Mouse (Mus musculus): Measurements from ENCODE around the gene Kcne4. TPM values are rescaled to one million over a fixed set of nuclear protein-coding genes. Genes with fewer than 3 reads are reported as not detected.

Kcne4 gene
- polyA plus RNA-seq, 1 experiment from 2014 or later = 16.8 TPM

DNA sequence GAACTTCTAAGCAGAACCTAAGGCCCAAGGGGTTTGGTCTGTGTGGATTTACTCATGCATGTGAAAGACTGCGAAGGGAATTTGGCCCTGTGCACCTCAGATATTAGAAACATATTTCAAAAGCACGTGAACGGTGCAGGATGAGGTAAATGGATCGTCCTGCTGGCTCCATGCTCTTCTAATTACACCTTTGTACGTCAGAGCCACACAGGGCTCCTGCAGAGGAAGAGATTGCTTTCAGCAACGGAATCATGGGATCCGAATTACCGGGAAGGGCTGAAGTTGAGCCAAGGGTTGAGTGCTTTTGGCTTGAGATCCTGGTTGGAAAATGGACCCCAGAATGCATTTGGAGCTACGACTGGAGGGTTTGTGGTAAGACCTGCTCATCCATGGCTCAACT, 4.6 kb downstream of the Kcne4 start:
- H3K36me3 ChIP-seq = no peaks in the 10 kb centered on the region
- no peak overlapping the region for H3K4me3 ChIP-seq
- H3K4me2 ChIP-seq = peak overlapping the region; percentile 45
- H3K9ac ChIP-seq = no peak overlapping the region
- ATAC-seq (ENCODE audit: insufficient number of reproducible peaks, insufficient read depth, low FRiP score, low TSS enrichment, low read depth) = 0 out of 2 replicates have a peak, but pooled peaks have one; percentile 39
- H3K27ac ChIP-seq = peak overlapping the region; percentile 90
- no peaks in the 10 kb centered on the region for H3K27me3 ChIP-seq
- 23% methylated on average over 9 of the region's 9 CpGs for WGBS
- no peaks in the 10 kb centered on the region for H3K9me3 ChIP-seq
- H3K4me1 ChIP-seq = peaks cover 54% of the 10 kb centered on the region

DNA sequence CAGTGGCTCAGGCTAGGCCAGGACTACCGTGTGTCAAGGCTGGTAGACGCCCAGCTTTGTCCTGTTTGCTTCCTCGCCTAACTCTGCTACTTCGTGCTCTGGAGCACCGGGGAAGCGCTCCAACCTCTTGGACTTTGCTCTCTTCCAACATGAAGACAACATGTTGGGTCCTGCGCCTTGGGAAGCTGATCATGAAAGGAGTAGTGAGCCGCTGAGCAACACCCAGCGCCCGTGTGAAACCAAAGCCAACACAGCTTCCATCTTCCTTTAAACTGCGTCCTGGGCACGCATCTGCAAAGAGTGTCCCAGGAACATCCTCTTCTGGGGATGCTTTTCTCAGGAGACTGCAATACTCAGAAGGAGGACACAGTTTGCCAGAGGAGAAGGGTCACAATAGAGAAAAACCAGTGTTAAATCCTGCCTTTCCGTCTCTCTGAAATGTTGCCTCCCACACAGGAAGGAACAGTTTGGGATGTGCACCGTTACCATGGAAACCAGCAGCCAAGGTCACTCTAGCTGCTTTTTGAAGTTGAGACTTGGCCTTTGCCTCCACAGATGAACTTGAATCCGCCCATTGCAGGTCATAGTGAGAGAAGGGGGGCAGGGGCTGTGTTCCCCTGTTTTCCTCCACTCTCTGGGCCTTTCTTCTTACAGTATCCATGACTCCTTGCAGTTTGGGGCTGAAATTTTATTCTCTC, 5.3 kb downstream of the Kcne4 start:
- Histone ChIP-seq H3K27ac (peak overlapping the region; percentile 90), H3K9ac (no peak overlapping the region), H3K4me1 (peaks cover 48% of the 10 kb centered on the region), H3K9me3 (no peaks in the 10 kb centered on the region), H3K4me2 (no peak overlapping the region), H3K4me3 (no peak overlapping the region), H3K36me3 (no peaks in the 10 kb centered on the region), H3K27me3 (no peaks in the 10 kb centered on the region)
- WGBS = 85% methylated on average over 15 of the region's 15 CpGs
- no peak for ATAC-seq (ENCODE audit: insufficient number of reproducible peaks, insufficient read depth, low FRiP score, low TSS enrichment, low read depth)

GRCm38 (mm10) chr1:78825246-78825645, 8.7 kb downstream of the Kcne4 start:
- Histone ChIP-seq H3K4me2 (no peak overlapping the region), H3K4me3 (no peak overlapping the region), H3K27ac (no peak overlapping the region), H3K9ac (no peak overlapping the region), H3K4me1 (peaks cover 19% of the 10 kb centered on the region), H3K9me3 (no peaks in the 10 kb centered on the region), H3K27me3 (no peaks in the 10 kb centered on the region), H3K36me3 (no peaks in the 10 kb centered on the region)
- ATAC-seq (ENCODE audit: insufficient number of reproducible peaks, insufficient read depth, low FRiP score, low TSS enrichment, low read depth) = no peak
- WGBS = 81% methylated on average over 3 of the region's 3 CpGs

- Histone ChIP-seq H3K9me3 (no peaks in the 10 kb centered on the region), H3K27me3 (no peaks in the 10 kb centered on the region), H3K9ac (no peak overlapping the region), H3K36me3 (no peaks in the 10 kb centered on the region), H3K4me2 (no peak overlapping the region), H3K27ac (no peak overlapping the region), H3K4me3 (no peak overlapping the region), H3K4me1 (no peaks in the 10 kb centered on the region)
- no peak for ATAC-seq (ENCODE audit: insufficient number of reproducible peaks, insufficient read depth, low FRiP score, low TSS enrichment, low read depth)
- WGBS = 58% methylated on average over 3 of the region's 3 CpGs
Observed at GRCm38 (mm10) chr1:78838468-78838867, 21.9 kb downstream of the Kcne4 start.

GRCm38 (mm10) chr1:78840769-78841168, 24.2 kb downstream of the Kcne4 start:
- H3K4me3 ChIP-seq = no peak overlapping the region
- no peak for ATAC-seq (ENCODE audit: insufficient number of reproducible peaks, insufficient read depth, low FRiP score, low TSS enrichment, low read depth)
- H3K36me3 ChIP-seq = no peaks in the 10 kb centered on the region
- 76% methylated on average over 2 of the region's 2 CpGs for WGBS
- H3K4me1 ChIP-seq = peaks cover 9% of the 10 kb centered on the region; the same call in 1 of the 2 replicates
- H3K27ac ChIP-seq = no peak overlapping the region
- H3K4me2 ChIP-seq = no peak overlapping the region
- H3K9ac ChIP-seq = no peak overlapping the region
- H3K27me3 ChIP-seq = no peaks in the 10 kb centered on the region
- H3K9me3 ChIP-seq = no peaks in the 10 kb centered on the region

DNA sequence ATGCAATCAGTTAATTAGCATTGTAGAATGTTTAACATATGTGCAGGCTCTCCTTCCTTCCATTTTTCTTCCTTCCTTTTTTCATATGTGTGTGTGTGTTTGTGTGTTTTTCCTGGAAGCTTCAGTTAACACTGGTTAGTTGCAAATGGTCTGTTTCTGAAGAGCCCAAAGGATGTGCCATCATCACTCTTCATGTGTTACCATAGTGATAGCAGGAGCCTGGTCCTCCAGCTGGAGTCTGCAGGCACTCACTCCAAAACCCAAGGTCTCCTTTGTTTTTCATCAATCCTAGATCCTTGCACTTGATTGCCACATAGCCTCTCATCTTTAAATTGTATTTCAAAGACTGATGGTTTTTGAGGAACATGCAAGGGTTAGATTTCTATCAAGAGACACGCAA, 29.1 kb downstream of the Kcne4 start:
- Histone ChIP-seq H3K27me3 (no peaks in the 10 kb centered on the region), H3K4me1 (peaks cover 9% of the 10 kb centered on the region; the same call in 1 of the 2 replicates), H3K4me3 (no peak overlapping the region), H3K27ac (no peak overlapping the region), H3K36me3 (no peaks in the 10 kb centered on the region), H3K9me3 (no peaks in the 10 kb centered on the region), H3K4me2 (no peak overlapping the region), H3K9ac (no peak overlapping the region)
- ATAC-seq (ENCODE audit: insufficient number of reproducible peaks, insufficient read depth, low FRiP score, low TSS enrichment, low read depth) = no peak
- 89% methylated on average over 1 of the region's 1 CpGs for WGBS

GRCm38 (mm10) chr1:78846471-78846870, 29.9 kb downstream of the Kcne4 start:
- 43% methylated on average over 2 of the region's 2 CpGs for WGBS
- Histone ChIP-seq H3K9me3 (no peaks in the 10 kb centered on the region), H3K27me3 (no peaks in the 10 kb centered on the region), H3K4me1 (peaks cover 9% of the 10 kb centered on the region; the same call in 1 of the 2 replicates), H3K36me3 (no peaks in the 10 kb centered on the region), H3K4me3 (no peak overlapping the region), H3K4me2 (no peak overlapping the region), H3K9ac (no peak overlapping the region), H3K27ac (no peak overlapping the region)
- ATAC-seq (ENCODE audit: insufficient number of reproducible peaks, insufficient read depth, low FRiP score, low TSS enrichment, low read depth) = no peak

- Histone ChIP-seq H3K27ac (no peak overlapping the region), H3K4me1 (peaks cover 10% of the 10 kb centered on the region; the same call in 1 of the 2 replicates), H3K9me3 (no peaks in the 10 kb centered on the region), H3K36me3 (no peaks in the 10 kb centered on the region), H3K4me3 (no peak overlapping the region), H3K9ac (no peak overlapping the region), H3K4me2 (0 out of 2 replicates have a peak overlapping the region, but pooled peaks have one; percentile 11), H3K27me3 (no peaks in the 10 kb centered on the region)
- ATAC-seq (ENCODE audit: insufficient number of reproducible peaks, insufficient read depth, low FRiP score, low TSS enrichment, low read depth) = no peak
- 30% methylated on average over 17 of the region's 17 CpGs for WGBS
Observed at GRCm38 (mm10) chr1:78852408-78853093, 36.0 kb downstream of the Kcne4 start.

DNA sequence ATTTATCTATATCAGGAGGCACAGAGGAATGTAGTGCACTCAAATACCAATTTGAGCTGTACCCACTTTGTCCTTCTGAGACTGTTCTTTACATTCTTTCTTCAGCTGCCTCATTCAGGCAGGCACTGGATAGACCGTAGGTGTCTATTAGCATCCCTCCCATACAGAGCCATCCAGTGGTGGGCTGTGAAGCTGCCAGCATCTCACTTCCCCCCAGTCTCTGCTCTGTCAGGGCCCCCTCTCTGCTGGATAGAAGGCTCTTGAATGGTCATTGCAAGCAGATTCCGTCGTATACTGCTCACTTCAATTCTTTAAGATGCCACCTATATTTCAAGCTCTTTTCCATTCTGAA, 36.5 kb downstream of the Kcne4 start:
- Histone ChIP-seq H3K9me3 (no peaks in the 10 kb centered on the region), H3K9ac (no peak overlapping the region), H3K4me1 (peaks cover 10% of the 10 kb centered on the region; the same call in 1 of the 2 replicates), H3K27ac (no peak overlapping the region), H3K36me3 (no peaks in the 10 kb centered on the region), H3K4me2 (no peak overlapping the region), H3K4me3 (no peak overlapping the region), H3K27me3 (no peaks in the 10 kb centered on the region)
- WGBS = 84% methylated on average over 3 of the region's 3 CpGs
- ATAC-seq (ENCODE audit: insufficient number of reproducible peaks, insufficient read depth, low FRiP score, low TSS enrichment, low read depth) = no peak

DNA sequence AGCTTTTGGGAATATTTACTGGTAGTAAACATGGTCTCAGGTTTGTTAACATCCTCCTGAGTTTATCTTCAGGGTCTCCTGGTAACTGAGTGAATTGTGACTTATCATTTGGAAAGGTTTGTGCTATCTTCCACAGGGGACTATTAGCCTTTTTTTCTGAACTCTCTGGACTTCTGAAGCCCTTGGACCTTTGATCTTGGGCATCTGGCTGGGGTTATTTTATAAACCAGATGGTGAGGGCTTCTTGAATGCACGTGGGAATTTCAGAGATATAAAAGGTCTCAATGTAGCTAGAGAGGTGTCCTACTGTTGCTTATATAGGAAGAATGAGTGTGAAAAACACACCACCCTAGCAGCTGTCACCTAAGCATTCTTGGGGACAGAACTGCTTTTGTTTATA, 37.7 kb downstream of the Kcne4 start:
- ATAC-seq (ENCODE audit: insufficient number of reproducible peaks, insufficient read depth, low FRiP score, low TSS enrichment, low read depth) = no peak
- Histone ChIP-seq H3K9me3 (no peaks in the 10 kb centered on the region), H3K4me2 (no peak overlapping the region), H3K36me3 (no peaks in the 10 kb centered on the region), H3K4me3 (no peak overlapping the region), H3K9ac (no peak overlapping the region), H3K4me1 (peaks cover 10% of the 10 kb centered on the region; the same call in 1 of the 2 replicates), H3K27ac (no peak overlapping the region), H3K27me3 (no peaks in the 10 kb centered on the region)
- WGBS = 28% methylated on average over 1 of the region's 1 CpGs

GRCm38 (mm10) chr1:78859573-78859972, 43.0 kb downstream of the Kcne4 start:
- Histone ChIP-seq H3K9ac (no peak overlapping the region), H3K4me1 (peaks cover 8% of the 10 kb centered on the region; the same call in 1 of the 2 replicates), H3K36me3 (no peaks in the 10 kb centered on the region), H3K4me2 (no peak overlapping the region), H3K27me3 (no peaks in the 10 kb centered on the region), H3K9me3 (no peaks in the 10 kb centered on the region), H3K4me3 (no peak overlapping the region), H3K27ac (no peak overlapping the region)
- ATAC-seq (ENCODE audit: insufficient number of reproducible peaks, insufficient read depth, low FRiP score, low TSS enrichment, low read depth) = no peak
- 74% methylated on average over 4 of the region's 4 CpGs for WGBS

DNA sequence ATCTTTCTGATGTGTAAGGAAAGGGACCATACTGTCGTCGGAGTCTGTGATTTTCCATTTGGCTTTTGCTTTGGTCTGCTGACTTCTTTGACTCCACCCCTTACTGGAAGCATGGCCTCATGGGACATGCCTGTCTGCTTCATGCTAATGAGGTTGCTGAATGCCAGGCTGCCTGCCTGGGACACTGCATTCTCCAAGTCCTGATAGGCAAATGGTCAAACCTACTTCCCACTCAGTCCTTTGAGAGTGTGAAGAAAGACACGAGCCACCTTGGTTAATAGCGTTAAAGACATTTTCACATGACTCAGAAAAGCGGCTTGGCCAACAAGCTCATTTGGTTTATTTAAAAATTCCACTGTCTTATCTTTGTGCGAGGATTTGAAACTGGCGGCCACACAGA, 43.5 kb downstream of the Kcne4 start:
- no peak overlapping the region for H3K4me2 ChIP-seq
- H3K36me3 ChIP-seq = no peaks in the 10 kb centered on the region
- H3K27ac ChIP-seq = no peak overlapping the region
- no peak overlapping the region for H3K4me3 ChIP-seq
- no peaks in the 10 kb centered on the region for H3K9me3 ChIP-seq
- peaks cover 9% of the 10 kb centered on the region; the same call in 1 of the 2 replicates for H3K4me1 ChIP-seq
- 79% methylated on average over 7 of the region's 7 CpGs for WGBS
- H3K9ac ChIP-seq = no peak overlapping the region
- ATAC-seq (ENCODE audit: insufficient number of reproducible peaks, insufficient read depth, low FRiP score, low TSS enrichment, low read depth) = no peak
- no peaks in the 10 kb centered on the region for H3K27me3 ChIP-seq
